Mouse (Mus musculus) cerebral cortex, adult 2 months (tissue): ENCODE data around the gene Dcaf15.

ENCODE experiments used
- WGBS: fragments of 180-500 bp; shearing (Covaris S2); methylation state at CpG from one replicate; pipeline ENCODE4 v1.1.7; 2018; 5-methylcytosine and 5-hydroxymethylcytosine counted together

Gene Dcaf15

GRCm38 (mm10) chr8:84101476-84102270 is 2.9 kb downstream of the Dcaf15 start:
- WGBS = 91% methylated on average over 25 of the region's 25 CpGs

DNA sequence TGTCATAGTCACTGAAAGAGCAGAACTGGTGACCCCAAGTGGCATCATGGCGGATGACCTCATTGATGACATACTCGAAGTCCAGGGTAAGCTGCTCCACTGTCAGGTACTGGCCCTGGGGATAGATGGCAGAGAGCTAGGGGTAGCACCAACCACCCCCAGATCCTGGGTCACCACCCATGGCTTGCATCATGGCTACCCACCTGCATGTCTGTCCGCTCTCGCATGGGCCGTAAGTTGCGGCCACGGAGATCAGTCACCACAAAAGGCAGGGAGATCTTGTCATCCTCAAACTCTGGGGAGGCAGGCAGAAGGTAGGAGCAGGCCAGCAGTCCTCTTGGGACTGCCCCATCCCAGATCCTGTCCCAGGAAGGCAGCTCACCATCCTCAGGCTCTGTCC is 6.2 kb downstream of the Dcaf15 start:
- 97% methylated on average over 7 of the region's 7 CpGs for WGBS

GRCm38 (mm10) chr8:84096061-84096460 is 8.5 kb downstream of the Dcaf15 start:
- WGBS = 63% methylated on average over 8 of the region's 8 CpGs

DNA sequence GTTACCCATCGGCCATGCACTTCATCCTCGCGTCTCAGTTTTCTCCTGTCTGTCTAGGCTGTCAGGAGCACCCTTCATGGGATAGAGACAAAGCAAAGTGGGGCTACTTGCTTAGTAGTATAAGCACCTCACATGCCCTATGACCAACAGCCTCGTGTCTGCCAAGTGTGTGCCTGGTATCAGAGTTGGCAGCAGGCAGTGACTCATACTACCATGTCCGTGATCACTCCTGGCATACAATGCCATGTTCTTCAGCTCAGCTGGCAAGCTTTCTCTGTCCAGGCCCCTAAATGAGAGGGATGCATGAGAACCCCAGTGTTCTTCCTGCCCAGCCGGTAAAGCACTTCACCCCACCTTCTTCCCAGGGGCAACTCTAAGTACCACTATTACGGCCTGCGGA is 14.0 kb downstream of the Dcaf15 start:
- WGBS = 72% methylated on average over 8 of the region's 8 CpGs

GRCm38 (mm10) chr8:84089277-84089676 is 15.3 kb downstream of the Dcaf15 start:
- 71% methylated on average over 9 of the region's 9 CpGs for WGBS

DNA sequence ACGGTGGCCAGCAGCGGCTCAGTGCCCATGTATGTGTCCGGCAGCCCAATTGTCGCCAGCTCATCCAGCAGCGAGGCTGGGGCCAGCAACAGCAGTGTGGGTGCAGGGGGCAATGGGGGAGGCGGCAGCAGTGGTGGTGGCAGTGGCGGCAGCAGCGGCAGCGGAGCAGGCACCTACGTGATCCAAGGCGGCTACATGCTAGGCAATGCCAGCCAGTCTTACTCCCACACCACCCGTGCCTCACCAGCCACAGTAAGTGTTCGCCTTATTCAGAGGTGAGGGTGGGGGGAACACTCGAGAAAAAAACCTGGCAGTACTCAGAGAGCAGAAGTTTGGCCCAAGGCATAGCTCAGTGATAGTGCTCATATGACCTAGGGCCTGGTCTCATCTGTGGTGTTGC is 16.7 kb downstream of the Dcaf15 start:
- 58% methylated on average over 14 of the region's 14 CpGs for WGBS

DNA sequence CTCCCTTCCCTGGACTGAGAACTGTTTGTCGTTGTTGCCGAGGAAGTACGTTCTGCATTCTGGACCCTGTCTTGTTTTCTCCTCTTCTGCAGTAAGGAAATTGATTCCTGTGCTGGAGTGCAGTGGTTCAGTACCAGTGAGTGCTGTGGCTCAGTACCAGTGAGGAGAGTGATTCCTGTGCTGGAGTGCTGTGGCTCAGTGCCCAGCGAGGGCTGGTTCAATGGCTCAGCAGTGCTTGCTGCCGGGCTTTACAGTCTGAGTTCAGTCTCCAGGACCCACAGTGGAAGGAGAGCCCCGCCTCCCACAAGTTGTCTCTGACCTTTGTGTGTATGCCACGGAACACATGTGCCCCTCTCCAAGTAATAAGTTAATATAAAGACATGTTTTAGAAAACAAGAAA is 17.4 kb downstream of the Dcaf15 start:
- 83% methylated on average over 7 of the region's 7 CpGs for WGBS

DNA sequence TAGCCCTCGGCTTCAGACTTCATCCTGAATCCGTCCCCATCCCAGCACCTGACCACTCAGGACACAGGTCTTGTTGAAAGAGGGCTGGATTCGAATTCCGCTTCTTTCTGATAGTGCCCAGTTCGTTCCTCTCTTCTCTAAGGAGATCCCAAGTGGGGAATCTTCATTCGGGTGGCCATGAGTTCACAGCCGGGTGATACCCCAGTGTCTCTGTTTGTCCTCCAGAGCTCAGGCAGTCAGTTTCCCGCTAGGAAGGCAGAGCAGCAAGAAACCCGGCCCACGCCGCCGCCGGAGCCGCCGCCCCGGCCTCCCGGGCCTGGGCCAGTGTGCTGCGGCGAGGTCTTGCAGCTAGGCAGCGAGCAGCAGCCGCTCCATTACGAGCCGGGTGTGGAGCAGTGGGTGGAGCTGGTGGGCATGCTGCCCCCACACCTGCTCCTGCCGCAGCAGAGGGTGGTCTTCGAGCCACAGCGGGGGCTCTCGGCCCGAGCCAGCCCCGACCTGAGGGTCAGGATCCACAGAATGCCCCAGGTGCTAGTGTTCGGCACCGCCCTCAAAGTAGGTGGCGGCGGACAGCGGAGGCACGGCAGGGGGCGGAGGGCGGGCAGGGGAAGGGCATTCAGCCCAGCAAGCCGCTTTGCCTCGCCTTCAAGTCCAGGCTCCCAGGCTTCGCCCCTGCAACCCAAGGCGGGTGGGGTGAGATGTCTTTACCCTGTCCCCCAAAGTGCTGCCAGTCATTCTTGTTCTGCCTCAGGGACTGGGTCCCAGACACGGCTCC is 20.0 kb downstream of the Dcaf15 start:
- 71% methylated on average over 42 of the region's 42 CpGs for WGBS

GRCm38 (mm10) chr8:84083829-84084241 is 20.7 kb downstream of the Dcaf15 start:
- WGBS = 51% methylated on average over 8 of the region's 8 CpGs

- 86% methylated on average over 5 of the region's 5 CpGs for WGBS
Observed at GRCm38 (mm10) chr8:84079206-84079605, 25.4 kb downstream of the Dcaf15 start.

GRCm38 (mm10) chr8:84076849-84077248 is 27.7 kb downstream of the Dcaf15 start:
- 95% methylated on average over 3 of the region's 3 CpGs for WGBS

GRCm38 (mm10) chr8:84076412-84076811 is 28.2 kb downstream of the Dcaf15 start:
- WGBS = 92% methylated on average over 1 of the region's 1 CpGs

DNA sequence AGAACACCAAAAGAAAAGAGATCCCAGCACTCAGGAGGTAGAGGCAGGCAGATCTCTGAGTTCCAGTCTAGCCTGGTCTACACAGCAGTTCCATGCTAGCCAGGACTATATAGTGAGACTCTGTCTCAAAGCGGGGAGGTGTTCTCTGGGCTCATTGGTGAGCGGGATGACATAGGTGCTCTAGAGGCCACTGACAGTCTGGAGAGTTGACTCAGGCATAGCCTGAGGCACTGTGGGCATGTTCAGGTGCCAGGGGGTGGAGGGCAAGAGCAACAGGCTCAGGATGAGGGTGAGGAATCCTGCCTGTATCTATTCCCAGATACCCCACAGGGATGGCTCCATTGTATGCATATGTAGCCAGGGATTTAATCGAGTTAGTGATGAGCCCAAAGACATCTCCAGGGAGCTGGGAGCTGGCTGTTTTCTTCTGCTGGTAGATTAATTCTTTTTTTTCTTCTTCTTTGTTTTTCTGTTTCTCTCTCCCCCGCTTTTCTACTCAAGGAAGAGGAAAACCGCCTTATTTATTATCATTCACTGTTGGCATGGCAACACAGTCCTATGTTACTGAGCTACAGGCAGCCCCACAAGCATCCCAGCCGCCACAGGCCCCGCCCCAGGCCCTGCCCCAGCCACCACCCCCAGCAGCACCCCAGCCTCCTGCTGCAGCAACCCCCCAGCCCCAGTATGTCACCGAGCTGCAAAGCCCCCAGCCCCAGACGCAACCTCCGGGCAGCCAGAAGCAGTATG is 31.2 kb downstream of the Dcaf15 start:
- 40% methylated on average over 10 of the region's 10 CpGs for WGBS

DNA sequence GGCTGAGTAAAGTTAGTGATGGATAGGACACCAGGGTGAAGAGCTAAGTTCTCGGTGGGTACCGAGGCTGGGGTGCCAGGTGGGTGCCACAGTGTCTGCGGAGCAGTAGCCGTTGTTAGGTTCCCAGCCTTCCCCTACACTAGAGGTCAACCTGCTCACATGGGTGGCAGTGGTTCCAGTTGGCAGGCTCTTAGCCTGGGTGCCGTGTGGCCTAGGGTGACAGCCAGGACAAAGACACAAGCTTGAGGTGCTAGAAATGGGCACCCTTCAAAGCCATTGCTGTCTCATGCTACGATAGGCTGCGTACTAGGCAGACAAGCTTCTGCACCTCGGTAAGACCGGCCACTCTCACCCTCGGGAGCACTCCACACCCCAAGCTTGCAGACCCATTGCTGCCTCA is 32.2 kb downstream of the Dcaf15 start:
- 86% methylated on average over 10 of the region's 10 CpGs for WGBS

DNA sequence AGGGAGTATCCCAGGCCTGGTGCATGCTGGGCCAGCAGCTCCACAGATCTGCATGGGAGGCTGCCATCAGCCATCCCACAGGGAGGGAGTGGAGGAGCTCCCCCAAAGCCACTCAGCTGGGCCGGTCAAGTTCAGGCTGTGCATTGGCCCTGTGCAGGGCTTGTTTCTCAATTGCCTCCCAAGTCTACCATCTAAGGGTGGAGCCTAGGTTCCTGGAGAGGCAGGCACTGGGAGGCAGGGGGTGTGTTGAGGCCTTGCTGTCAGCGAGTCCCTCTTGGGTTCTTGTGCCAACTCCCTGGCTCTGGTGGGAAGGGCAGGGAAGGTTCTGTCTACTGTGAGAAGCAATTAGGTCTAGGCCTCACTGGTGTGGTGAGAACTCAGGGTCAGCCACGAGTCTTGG is 32.6 kb downstream of the Dcaf15 start:
- WGBS = 48% methylated on average over 3 of the region's 3 CpGs

DNA sequence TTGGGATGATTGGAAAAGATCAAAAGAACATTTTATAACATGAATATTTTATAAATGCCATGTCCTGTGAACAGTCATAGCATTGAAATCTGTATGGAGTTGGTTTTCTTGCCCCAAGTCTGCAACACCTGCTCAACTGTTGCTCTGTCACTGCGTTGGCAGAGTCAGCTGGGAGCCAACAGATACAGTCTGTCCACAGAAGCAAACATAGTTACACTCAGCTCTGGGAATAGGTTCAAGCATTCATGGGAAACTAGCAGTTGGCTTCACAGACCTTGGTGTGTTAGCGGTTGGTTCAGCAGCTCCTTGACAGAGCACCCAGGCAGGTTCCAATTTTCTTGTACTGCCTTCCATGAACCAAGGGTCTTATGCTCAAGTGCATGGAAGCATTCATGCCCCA is 33.9 kb downstream of the Dcaf15 start:
- 22% methylated on average over 2 of the region's 2 CpGs for WGBS

DNA sequence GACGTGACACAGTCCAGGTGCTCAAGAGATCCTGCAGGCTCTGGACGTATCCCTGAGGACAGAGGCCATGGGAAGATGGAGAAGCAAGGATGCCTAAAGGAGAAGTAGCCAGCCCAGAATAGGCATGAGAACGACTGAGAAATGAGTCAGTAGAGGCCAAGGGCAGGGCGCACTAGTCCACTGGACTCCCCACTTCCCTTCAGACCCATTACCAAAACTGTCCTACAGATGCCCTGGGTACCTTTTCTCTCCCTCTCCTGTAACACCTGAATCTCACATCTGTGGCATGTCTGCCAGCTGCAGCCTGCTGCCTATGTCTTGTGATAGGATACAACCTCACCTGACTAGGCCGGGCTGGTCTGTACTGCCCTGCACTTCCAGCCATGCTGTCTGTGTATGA is 34.3 kb downstream of the Dcaf15 start:
- 70% methylated on average over 5 of the region's 5 CpGs for WGBS

DNA sequence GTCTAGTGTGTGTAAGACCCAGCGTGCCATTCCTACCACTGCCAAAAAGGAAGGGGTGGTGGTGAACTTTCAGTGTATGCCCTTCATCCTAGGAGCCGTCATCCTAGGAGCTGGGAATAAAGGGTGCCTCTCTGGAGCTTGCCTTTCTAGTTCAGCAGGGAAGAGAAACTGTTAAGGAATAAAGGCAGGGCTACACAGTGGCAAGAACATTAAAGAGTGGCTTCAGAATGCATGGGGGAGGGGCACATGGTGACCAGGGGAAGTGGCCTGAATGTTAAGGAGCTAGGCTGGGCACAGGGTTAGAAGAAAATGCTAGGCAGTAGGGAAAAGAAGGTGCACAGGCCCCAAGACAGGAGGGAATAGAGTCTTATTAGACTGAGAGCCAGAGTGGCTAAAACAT is 34.8 kb downstream of the Dcaf15 start:
- 50% methylated on average over 2 of the region's 2 CpGs for WGBS

DNA sequence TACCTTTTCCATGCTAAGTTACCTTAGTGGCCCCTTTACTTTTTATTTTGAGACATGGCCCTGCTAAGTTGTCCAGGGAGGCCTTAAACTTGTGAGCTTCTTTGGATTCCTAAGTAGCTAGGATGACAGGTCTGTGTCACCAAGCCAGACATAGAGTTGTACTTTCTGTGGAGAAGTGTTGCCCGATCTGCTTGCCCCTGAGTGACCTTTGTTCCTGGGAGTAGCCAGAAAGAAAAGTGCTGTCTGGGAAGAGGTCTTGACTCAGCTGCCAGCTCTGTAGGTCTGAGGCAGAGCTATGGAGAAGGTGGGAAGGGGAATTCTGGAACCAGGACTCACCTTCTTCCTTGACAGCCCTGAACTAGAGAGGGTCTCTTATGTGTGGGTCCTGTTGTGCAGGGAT is 35.4 kb downstream of the Dcaf15 start:
- 49% methylated on average over 1 of the region's 1 CpGs for WGBS

DNA sequence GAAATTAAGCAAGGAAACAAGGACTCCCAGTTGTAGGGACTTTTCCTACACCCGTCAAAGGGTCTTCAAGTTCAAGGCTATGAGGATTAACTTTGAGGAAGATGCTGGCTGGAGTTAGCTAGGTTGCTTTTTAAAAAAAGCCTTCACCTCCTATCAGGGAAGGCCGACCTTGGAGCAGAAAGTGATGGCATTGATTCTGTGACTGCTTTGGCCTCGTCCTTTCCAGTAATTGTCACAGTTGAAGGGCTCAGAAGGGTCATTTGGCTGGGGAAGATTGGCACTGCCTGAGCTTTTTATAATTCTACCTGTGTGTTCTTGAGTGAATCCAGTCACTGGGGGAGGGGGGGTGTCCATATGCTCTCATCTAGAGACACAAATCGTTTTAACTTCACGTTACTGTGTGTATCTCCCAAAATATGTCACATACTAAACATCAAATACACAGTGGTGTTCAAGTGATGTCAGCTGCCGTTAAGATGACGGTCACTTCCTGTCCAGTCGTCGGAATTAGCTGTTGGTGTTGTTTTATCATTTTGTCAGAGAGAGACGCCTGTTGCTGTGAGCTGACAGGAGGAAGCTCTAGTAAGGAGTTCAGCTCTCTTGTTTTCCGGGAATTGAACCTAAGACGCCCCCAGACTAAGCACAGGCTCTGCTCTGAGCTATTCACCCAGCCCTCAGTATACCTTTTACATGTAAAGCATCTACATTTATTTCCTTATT is 36.1 kb downstream of the Dcaf15 start:
- 50% methylated on average over 12 of the region's 12 CpGs for WGBS

DNA sequence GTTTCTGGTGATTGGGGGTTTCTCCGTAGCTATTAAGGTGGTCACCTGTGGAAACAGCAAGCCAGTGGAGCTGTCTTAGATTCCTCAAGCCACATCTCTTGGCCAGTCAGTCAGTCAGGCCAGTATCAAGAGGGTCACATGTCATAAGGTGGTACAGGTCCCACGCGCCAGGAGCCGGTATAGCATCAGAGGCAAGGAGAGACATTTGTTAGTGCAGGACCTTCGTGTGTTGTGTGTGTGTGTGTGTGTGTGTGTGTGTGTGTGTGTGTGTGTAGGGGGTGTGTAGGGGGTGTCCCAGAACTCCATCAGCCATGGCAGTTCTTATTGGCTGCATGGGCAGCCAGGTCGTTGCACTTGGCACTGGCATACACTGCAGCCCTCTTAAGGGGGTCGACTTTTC is 36.7 kb downstream of the Dcaf15 start:
- 75% methylated on average over 7 of the region's 7 CpGs for WGBS

DNA sequence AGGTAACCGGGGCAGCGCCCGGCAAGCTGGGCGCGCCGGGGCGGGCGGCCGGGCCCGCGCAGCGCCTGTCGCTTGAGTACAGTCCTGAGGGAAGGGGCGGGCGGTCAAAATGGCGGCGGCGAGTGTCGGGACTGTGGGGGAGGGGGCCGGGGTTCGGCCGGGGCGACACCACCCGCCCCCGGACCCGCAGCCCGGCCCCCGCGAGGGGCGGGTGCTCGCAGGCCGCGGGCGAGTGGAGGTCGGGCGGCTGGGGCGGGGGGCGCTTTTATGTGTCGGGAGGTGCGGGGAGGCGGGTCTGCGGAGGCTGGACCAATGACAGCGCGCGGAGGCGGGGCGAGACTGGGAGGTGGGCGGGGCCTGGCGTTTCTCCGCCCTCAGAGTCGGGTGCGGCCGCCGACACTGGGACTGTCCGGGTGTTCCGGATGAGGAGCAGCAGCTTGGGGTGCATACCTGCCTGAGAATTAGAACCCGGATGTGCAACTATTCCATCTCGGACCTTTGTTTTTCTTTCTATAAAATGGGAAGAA is 37.5 kb downstream of the Dcaf15 start:
- 1% methylated on average over 58 of the region's 58 CpGs for WGBS
